Mouse (Mus musculus) CD4-positive naive resting alpha-beta T cell, adult 76 days (primary cell): ENCODE measurements around the gene Thap4. TPM values are rescaled to one million over a fixed set of nuclear protein-coding genes. Genes with fewer than 3 reads are reported as not detected.

Source experiments
- total RNA-seq: library from RNA; stranded (reverse); gene quantifications from one replicate; pipeline ENCODE4 v1.2.4, GENCODE M21; 2023

The Thap4 gene
- total RNA-seq = 16.8 TPM

GRCm38 (mm10) chr1:93754573-93755290 is at the start of gene Thap4:
Gene Thap4 (minus strand): TSS chr1:93754864.

GRCm38 (mm10) chr1:93803556-93804507 is 49.2 kb upstream of the Thap4 start, which contains the start of gene Ing5:
Gene Ing5 (plus strand): TSS chr1:93803965.

GRCm38 (mm10) chr1:93801741-93802238 is 47.1 kb upstream of the Thap4 start, which contains the start of gene Dtymk:
Gene Dtymk (minus strand): TSS chr1:93801934.

GRCm38 (mm10) chr1:93751290-93751689 is 3.4 kb downstream of the Thap4 start, which contains the start of gene Atg4b:
Gene Atg4b (plus strand): TSS chr1:93751500.

GRCm38 (mm10) chr1:93685401-93686244 is 69.0 kb downstream of the Thap4 start, which contains the start of gene Bok:
Gene Bok (plus strand): TSS chr1:93685660.

GRCm38 (mm10) chr1:93658559-93658958 is 96.1 kb downstream of the Thap4 start, which contains the start of gene Stk25:
Gene Stk25 (minus strand): TSS chr1:93658659.

Other genes starting within 250 kb of the Thap4 start
- 6.3 TPM for gene Farp2, start 242.8 kb downstream of the Thap4 start, total RNA-seq
- gene Stk25, start 96.2 kb downstream of the Thap4 start, total RNA-seq = 111 TPM
- gene Bok, start 69.2 kb downstream of the Thap4 start, total RNA-seq = not detected
- 89.9 TPM for gene Atg4b, start 3.4 kb downstream of the Thap4 start, total RNA-seq
- gene Dtymk, start 47.1 kb upstream of the Thap4 start, total RNA-seq = 47.2 TPM
- gene Ing5, start 49.1 kb upstream of the Thap4 start, total RNA-seq = 46.6 TPM
- gene D2hgdh, start 70.0 kb upstream of the Thap4 start, total RNA-seq = 28.2 TPM
- not detected for gene Gal3st2, start 106.4 kb upstream of the Thap4 start, total RNA-seq
- gene Gal3st2b, start 163.4 kb upstream of the Thap4 start, total RNA-seq = 0.79 TPM
- gene Gal3st2c, start 235.6 kb upstream of the Thap4 start, total RNA-seq = 0.12 TPM